Mouse (Mus musculus): ENCODE data around the gene Gm20388.

The Gm20388 gene

GRCm38 (mm10) chr8:122856288-122856687, 2945.6 kb downstream of the Gm20388 start:
- no peak for DNase-seq (ENCODE audit: low spot score)

- DNase-seq (ENCODE audit: low spot score), result no peak
These were observed 2949.2 kb downstream of the Gm20388 start for GRCm38 (mm10) chr8:122859843-122860242.

- DNase-seq (ENCODE audit: low spot score), result no peak
These were observed 2954.1 kb downstream of the Gm20388 start for GRCm38 (mm10) chr8:122864719-122865129.

GRCm38 (mm10) chr8:122865441-122865840, 2954.8 kb downstream of the Gm20388 start:
- no peak for DNase-seq (ENCODE audit: low spot score)

DNA sequence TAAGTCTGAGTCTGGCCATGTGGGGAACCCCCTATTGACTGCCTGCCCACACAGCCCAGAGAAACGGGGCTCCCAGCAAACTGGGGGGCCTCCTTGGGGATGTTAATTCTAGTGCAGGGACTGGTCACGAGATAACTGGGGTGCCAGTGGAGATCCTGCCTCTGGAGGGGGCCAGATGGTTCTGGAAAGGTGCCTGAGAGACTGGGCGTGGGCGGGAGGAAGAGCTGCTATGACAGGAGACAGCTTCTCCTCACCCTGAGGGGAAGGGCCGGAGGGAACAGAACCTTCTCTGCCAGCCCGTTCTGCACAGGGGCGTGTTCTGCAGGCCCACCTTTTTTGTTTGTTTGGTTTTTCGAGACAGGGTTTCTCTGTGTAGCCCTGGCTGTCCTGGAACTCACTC, 2955.6 kb downstream of the Gm20388 start:
- DNase-seq (ENCODE audit: low spot score), result no peak

GRCm38 (mm10) chr8:122867982-122868381, 2957.3 kb downstream of the Gm20388 start:
- no peak for DNase-seq (ENCODE audit: low spot score)

GRCm38 (mm10) chr8:122870377-122870863, 2959.8 kb downstream of the Gm20388 start:
- no peak for DNase-seq (ENCODE audit: low spot score)

DNA sequence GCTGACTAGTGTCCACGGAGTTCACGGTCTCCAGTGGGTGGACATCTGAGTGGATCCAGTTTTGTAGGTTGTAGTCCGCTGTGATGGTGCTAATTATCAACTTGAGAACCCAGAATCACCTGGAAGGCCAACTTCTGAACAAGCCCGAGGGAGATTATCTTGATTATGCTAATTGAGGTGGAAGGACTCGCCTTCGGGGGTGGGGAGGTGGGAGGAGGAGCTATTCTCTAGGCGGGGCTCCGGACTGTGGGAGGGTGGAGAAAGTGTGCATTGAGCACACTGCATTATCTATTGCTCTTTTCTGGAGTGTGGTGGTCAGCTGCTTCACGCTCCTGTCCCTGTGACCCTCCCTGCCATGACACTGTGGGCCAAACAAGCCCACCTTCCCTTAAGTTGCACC, 2961.0 kb downstream of the Gm20388 start:
- no peak for DNase-seq (ENCODE audit: low spot score)

DNA sequence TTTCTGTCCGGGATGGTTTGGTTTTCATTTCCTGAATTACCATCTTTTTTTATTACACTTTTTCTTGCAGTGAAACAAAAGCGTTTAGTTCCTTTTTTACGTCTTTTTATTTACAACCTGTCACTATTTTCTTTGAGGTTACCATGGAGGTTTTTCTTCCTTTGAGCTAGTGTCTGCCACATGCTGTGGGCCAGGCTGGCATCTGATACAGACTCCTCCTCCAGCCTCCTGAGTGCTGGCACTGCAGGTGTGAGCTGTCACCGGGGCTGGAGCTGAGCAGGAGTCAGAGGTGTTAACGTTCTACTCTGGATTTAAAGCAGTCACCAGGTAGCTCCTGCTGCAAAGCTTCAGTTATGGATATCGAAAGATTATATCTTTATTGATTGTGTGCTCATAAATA, 2962.5 kb downstream of the Gm20388 start:
- DNase-seq (ENCODE audit: low spot score), result no peak

DNA sequence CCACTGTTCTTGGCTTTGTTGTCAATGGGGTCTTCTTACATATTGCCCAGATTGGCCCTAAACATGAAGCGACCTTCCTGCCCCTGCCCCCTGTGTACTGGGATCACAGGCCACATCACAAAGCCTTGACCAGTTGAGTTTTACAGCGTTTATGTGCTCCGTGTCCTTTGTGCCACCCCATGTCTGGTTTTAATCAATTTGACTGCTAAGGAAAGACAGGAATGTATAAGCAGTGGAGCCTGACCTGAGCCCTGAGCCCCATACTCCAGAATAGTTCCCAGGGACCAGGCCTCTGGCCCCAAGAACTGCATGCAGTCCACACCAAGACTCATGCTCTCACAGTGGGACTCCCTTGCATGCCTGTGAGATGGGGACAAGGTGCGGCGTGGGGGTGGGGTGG, 2964.5 kb downstream of the Gm20388 start:
- DNase-seq (ENCODE audit: low spot score), result no peak

DNA sequence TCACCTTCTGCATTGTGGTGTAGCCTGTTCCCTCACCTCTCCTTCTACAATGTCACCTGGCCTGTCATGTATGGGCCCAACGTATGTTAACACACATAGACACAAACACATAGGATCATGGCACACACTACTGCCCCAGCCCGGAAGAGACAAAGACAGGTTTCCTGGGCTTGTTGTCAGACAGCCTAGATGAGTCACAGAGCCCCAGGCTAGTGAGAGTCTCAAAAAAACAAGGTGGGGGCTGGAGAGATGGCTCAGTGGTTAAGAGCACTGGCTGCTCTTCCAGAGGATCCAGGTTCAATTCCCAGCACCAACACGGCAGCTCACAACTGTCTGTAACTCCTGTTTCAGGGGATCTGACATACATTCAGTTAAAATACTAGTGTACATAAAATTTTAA, 2967.6 kb downstream of the Gm20388 start:
- DNase-seq (ENCODE audit: low spot score), result no peak

GRCm38 (mm10) chr8:122880302-122880701, 2969.7 kb downstream of the Gm20388 start:
- no peak for DNase-seq (ENCODE audit: low spot score)

DNA sequence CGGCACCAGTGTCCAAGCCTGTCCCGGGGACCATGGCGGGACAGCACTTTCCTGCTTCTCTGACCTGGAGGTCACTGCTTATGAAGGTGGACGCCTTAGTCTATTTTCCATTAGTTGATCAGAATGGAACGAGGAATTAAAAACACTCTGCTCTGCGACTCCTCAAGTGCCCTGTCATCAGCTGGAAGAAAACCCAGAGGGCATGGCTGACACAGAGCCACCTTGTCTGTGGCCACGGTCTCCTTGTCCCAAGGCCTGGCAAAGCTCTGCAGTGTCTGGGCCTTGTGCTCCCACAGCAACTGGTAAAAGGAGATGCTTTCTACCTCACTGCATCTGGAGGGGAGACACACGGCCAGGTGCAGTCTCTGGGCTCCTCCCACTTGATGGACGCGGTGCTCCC, 2973.0 kb downstream of the Gm20388 start:
- DNase-seq (ENCODE audit: low spot score), result no peak

DNA sequence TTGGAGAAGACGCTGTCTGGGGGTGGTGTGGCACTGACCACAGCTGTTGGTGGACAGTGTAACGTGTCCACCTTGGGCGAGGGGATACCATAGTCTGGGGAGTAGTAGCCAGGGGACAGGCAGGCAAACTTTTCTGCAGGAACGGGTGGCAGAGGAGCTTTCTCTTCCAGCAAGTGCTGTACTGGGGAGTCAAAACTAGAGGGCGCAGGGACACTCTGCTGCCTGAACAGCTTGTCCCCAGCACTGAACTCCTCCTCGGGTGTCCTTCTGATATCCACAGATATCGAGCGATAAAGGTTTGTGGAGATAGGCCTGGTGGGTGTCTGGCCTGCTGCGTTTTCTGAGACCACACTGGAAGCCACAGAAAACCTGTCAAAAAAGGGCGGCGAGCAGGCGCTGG, 2980.8 kb downstream of the Gm20388 start:
- DNase-seq (ENCODE audit: low spot score), result no peak

GRCm38 (mm10) chr8:122893451-122893850, 2982.8 kb downstream of the Gm20388 start:
- no peak for DNase-seq (ENCODE audit: low spot score)

GRCm38 (mm10) chr8:122896317-122896716, 2985.7 kb downstream of the Gm20388 start:
- DNase-seq (ENCODE audit: low spot score), result no peak

DNA sequence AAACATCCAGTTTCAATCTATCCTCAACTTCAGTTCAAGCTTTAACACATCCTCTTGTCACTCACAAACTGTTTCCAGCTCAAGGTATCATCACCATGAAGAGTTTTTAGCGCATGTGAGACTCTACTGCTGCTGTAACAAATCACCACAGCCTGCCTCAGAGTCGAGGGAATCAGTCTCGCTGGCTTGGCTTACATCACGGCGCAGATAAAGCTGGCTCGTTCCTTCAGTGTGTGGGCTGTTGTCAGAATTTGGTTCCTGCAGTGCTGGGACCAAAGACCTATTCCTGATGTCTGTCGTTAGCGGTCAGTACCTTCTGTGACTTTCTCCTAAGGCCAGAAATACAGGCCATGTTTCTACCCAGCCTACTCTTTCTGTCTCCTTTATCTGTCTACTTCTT, 2986.6 kb downstream of the Gm20388 start:
- no peak for DNase-seq (ENCODE audit: low spot score)

- DNase-seq (ENCODE audit: low spot score), result no peak
These were observed 2987.4 kb downstream of the Gm20388 start for GRCm38 (mm10) chr8:122898018-122898417.

DNA sequence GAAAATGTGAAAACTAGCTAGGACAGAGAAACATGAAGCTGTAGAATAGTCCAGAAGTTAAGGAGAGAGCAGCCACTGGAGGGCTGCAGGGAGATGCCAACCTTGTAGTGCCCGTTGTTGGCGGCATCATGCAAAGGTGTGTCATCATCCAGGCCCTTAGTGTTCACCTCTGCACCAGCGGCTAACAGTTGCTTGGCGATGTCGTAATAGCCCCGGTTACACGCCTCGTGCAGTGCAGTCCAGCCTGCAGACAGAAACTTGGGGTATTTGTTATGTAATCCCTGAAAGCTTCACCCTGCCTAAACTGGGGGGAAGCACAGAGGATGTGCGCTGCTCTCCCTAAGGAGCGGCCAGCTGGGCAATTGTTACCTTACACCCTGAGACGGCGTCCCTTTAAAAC, 2987.8 kb downstream of the Gm20388 start:
- no peak for DNase-seq (ENCODE audit: low spot score)

DNA sequence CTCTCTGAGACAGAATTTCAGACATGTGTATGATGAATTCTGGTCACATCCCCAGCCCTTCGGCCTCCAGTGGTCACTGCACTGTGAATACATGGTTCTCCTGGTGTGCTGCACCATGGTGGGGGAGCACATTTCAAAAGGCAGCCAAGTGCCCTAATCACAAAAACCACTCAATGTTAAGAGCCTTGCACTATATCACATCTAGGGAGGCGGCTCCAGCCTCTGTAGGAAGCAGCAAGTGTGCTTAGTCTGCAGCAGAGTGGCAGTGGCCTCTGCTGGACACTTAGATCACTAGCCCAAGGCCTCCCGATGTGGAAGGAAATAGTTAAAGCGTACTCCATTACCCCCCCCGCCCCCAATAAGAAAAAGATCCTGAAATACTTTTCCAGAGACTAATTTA, 2988.4 kb downstream of the Gm20388 start:
- DNase-seq (ENCODE audit: low spot score), result no peak

GRCm38 (mm10) chr8:122901476-122901875, 2990.8 kb downstream of the Gm20388 start:
- DNase-seq (ENCODE audit: low spot score), result no peak

- no peak for DNase-seq (ENCODE audit: low spot score)
These were observed 2991.4 kb downstream of the Gm20388 start for GRCm38 (mm10) chr8:122901892-122902515.

DNA sequence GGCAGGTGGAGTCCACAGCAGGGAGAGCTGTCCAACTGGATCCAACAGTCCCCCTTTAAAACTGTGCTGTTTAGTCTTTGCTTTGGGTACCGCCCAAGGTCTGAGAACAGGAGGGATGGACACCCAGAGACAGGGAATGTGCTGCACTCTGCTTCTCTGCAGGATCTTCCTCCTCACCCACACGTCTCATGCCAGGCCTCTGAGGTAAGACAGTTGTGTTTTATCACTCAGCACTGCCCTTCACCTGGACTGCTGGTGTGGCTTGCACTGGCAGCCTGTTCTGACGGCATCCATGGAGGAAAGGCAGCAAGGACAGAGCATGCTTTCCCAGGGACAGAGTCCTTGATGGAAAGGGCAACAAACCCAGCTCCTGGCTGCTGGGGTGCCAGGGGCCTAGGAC, 2991.9 kb downstream of the Gm20388 start:
- DNase-seq (ENCODE audit: low spot score), result no peak

GRCm38 (mm10) chr8:122903002-122903401, 2992.4 kb downstream of the Gm20388 start:
- DNase-seq (ENCODE audit: low spot score), result no peak
